Mouse (Mus musculus) thymus, adult 2 months (tissue): ENCODE measurements around the gene Ankrd33.

Experiments used
- CTCF ChIP-seq: fragments of 200-500 bp; IDR thresholded peaks from 2 replicates; pipeline ENCODE4 v1.5.1; 2012; ENCODE audit warnings: mild to moderate bottlenecking, control low read depth, low read length, moderate library complexity, borderline replicate concordance; ENCODE audit not compliant: control insufficient read depth, poor library complexity, insufficient read depth; ENCODE audit errors: extremely low read depth
- POLR2A ChIP-seq: fragments of 200-500 bp; IDR thresholded peaks from 2 replicates; pipeline ENCODE4 v1.6.1; 2012; ENCODE audit warnings: mild to moderate bottlenecking, low read length, control low read depth, moderate library complexity; ENCODE audit not compliant: control insufficient read depth, poor library complexity, insufficient read depth; ENCODE audit errors: extremely low read depth

DNA sequence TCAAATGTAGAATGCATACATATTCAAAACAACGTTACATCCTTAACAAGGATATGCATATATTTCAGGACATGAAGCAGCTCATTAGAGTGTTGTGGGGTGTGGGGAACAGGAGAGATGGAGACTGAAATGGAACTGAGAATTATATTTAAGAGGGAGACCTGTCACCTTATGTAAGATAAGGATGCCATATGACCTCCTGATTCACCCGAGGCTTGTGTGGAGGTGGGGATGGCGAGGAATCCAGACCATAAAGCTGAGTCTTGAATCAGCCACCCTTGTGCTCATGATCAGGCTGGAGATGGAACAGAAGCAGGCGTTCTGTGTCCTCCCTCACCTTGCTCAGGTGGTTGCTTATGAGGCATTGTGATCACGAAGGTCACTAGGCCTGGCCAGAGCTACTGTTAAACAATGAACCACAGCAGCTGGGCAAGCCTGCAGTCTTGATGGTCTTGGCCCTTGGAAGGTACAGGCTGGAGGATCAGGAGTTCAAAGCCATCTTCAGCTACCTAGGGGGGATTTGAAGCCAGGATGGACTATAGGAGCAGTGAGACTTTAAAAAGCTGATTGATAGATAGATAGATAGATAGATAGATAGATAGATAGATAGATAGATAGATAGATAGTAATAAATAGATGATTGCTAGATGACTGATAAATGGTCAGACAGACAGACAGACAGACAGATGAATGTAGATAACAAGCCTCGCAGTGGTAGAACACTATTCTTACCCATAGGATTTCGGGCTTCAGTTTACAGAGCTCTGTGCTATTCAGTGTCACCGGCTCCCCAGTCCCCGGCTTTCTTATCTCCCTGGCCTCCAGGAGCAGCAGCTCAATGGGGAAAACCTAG is 36.1 kb downstream of the Ankrd33 start:
- TF ChIP-seq POLR2A (no peak), CTCF (no peak)
